Mouse (Mus musculus) macrophage (primary cell): ENCODE data around the gene Pcbp3. TPM values are rescaled to one million over a fixed set of nuclear protein-coding genes. Genes with fewer than 3 reads are reported as not detected.

Experiments
- polyA plus RNA-seq: library from polyadenylated mRNA; stranded (reverse); fragments of 250-400 nt; gene quantifications from 3 replicates; pipeline ENCODE4 v1.2.4, GENCODE M21; 2018; ENCODE audit warnings: inconsistent platforms

Pcbp3 gene
- polyA plus RNA-seq, 1 experiment from 2014 or later: 1.6 TPM

Other genes starting within 250 kb of the Pcbp3 start
- gene Col6a1, start 235.7 kb downstream of the Pcbp3 start, polyA plus RNA-seq: 0.04 to 0.11 TPM in 2 of 3 replicates, not detected in the other
- gene Slc19a1, start 70.4 kb upstream of the Pcbp3 start, polyA plus RNA-seq: 4.1 to 8.4 TPM (median 4.5 TPM) in 3 replicates
- 1.1 to 15.2 TPM (median 3.7 TPM) in 3 replicates for gene Col18a1, start 204.7 kb upstream of the Pcbp3 start, polyA plus RNA-seq